Mouse (Mus musculus) cerebellum, adult 9-11 months (tissue): ENCODE data around the gene Frrs1.

ENCODE experiments used
- DNase-seq: peaks from one replicate; pipeline ENCODE4 v3.0.0; 2022

The Frrs1 gene

GRCm38 (mm10) chr3:116848936-116849335 is 10.3 kb upstream of the Frrs1 start:
- no peak for DNase-seq

DNA sequence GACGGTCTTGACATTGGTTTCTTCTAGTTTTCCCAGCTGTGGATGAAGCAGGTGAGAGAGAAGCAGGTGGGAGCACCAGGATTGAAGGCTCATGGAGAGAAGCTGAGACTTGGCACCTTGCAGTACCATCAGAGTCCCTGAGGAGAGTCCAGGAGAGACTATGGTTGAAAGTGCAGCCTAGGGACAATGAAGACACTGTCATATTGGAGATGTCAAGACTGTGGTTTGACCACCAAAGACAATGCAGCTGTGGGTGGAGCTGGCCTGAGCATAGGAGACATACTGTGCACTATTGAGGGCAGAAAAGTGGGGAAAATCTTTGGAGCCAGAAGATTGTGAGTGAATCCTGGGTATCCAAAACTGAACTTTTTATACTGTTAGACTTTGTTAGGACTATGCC is 8.9 kb upstream of the Frrs1 start:
- DNase-seq: no peak

DNA sequence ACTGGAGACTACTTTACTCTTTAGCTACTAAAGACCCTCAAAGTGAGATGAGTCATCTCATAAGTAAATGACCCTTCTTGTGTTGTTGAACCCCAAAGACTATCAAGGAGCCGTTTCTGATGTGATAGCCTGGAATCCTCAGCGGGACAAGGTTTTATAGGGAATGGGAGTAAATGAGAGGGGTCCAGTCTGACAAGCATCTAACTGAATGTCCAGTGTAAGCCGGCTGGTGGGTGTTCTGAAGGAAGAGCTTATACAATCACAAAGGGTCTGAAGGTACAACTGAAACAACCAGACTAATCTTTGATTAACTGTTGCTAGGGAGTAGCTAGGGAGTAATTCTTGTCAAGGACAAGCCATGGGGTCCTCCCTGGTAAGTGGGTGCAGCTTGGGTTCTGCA is 6.8 kb upstream of the Frrs1 start:
- no peak for DNase-seq

DNA sequence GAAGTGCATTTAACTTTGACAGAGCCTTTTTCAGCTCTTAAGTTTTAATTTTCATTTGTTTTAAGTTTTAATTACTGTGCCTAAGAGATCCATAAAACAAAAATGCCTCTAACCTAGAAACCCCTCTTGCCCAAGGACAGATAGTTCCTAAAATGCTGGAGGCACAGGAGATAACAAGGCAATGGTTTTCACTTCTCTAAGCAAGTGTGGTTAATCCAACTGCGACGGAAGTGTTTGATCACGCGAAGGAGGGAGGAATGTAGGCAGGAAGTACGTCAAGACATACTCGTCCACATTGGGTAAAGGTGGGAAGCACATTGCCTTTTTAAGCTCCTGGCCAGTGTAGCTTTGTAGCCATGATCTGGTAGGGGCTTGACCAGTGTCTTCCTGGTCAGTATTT is 1.7 kb upstream of the Frrs1 start:
- no peak for DNase-seq

DNA sequence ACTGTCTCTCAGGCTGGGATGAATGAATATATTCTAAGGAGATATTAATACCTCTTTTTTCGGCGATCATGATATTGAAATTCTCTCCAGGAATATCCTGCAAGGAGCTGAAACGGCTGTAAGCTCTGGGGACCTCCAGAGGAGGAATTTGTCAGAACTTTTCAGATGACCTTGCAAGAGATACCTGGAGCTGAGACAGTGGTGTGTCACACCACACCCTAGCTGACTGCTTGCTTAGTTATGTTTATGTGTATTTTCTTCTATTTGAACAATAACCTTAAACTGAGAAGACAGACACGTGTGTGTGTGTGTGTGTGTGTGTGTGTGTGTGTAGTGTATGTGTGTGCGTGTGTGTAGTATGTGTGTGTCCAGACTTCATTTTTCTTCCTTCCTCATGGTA is 488 bp downstream of the Frrs1 start:
- no peak for DNase-seq

DNA sequence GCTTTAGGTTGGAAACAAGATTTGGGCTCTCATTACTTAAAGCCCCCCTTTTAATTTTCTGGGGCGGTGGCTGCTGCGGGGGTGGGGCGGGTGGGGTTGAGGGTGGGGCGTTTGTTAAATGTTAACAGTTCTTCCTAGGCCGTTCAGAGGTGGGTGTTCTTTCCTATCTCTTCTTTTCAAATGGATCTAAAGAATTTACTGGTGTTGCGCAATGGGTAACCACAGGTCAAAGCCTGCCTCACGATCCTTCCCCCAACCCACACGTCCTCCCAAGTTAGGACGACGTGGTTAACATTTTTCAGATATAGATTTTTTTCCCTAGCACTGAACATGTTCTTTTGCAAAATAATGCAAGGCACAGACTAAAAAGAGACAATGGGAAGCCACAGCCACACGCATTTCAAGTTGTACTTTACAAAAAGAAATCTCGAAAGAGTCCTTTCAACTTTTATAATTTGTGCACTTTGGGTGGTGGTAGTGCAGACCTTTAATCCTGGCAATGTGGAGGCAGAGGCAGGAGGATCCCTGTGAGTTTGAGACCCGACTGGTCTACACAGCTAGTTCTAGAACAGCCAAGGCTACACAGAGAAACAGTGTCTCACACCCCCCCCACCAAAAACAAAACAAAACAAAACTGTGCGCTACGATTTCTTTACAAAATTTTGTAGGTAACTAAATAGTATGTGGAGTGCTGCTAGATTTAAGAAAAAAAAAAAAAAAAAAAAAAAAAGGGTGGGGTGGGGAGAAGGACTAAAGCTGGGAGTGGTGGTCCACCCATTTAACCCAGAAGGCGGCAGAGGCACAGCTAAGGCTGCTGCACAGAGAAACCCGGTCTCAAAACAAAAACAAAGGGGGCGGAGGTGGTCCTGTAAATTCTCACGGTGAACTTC is 1.3 kb downstream of the Frrs1 start:
- no peak for DNase-seq

GRCm38 (mm10) chr3:116861223-116861539 is 1.9 kb downstream of the Frrs1 start:
- no peak for DNase-seq

- DNase-seq: peak; percentile 11
Observed at GRCm38 (mm10) chr3:116861540-116862067, 2.3 kb downstream of the Frrs1 start.

DNA sequence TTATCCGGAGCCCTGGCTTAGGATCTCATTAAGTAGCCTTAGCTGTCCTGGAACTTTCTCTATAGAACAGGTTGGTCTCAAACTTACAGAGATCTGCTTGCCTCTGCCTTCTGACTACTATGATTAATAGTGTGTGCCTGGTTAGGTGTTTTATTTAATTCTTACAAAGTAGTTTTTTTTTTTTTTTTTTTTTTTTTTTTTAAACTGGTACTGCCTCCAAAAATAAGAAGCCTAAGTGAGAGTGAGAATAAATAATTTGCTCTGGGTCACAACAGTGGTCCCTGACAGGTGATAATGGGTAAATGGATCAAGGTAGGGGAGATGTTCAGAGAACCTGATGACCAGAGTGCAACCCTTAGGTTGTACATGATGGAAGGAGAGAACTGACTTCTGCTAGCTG is 3.4 kb downstream of the Frrs1 start:
- no peak for DNase-seq

- DNase-seq: no peak
Observed at GRCm38 (mm10) chr3:116864421-116864820, 5.2 kb downstream of the Frrs1 start.

DNA sequence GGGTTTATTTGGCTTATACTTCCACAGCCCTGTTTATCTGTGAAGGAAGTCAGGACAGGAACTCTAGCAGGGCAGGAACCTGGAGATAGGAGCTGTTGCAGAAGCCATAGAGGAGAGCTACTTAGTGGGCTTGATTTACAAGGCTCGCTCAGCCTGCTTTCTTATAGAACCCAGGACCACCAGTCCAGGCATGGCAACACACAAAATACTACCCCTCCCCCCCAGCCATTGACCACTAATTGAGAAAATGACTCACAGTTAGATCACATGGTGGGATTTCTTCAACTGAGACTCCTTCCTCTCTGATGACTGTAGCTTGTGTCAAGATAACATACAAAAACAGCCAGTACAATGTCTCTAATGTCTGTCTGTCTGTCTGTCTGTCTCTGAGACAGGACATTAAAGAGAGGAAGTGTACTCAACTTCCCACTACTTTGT is 6.0 kb downstream of the Frrs1 start:
- no peak for DNase-seq

DNA sequence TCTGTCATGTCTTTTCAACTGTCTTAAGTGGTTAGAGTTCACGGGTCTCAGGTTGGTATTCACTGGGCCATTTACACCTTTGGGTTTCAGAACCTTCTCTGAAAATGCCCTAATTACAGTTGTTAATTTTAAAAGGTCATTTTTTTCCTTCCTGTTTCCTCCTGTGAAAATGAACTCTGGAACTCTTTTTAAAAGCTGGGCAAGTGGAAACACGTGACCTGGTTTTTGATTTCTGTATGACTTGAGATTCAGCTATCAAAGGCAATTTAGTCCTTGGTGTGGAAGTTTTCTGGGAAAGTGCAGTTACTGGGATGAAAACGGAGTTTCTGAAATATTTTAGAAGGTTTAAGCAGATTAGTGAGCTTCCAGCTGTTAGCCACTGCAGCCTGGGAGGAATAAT is 11.1 kb downstream of the Frrs1 start:
- no peak for DNase-seq

GRCm38 (mm10) chr3:116882221-116882960 is 23.1 kb downstream of the Frrs1 start:
- no peak for DNase-seq

GRCm38 (mm10) chr3:116884941-116885340 is 25.7 kb downstream of the Frrs1 start:
- DNase-seq: no peak

DNA sequence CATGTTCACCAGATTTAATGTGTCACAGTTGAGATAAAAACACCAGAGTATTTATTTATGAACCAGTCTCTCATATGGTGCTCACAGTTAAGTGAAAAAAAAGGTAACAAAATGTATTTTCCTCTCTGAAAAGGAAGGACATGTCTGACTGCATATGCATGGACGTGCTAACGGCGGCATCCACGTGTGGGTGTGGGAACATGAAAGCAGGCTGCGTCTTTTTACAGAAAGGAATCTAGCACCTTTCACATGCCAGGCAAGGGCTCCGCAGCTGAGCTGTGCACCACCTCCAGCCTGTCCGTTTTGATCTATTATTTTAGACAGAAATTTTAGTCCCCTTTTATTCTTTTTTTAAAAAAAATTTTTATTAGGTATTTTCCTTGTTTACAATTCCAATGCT is 30.1 kb downstream of the Frrs1 start:
- no peak for DNase-seq

GRCm38 (mm10) chr3:116890576-116890975 is 31.3 kb downstream of the Frrs1 start:
- no peak for DNase-seq

DNA sequence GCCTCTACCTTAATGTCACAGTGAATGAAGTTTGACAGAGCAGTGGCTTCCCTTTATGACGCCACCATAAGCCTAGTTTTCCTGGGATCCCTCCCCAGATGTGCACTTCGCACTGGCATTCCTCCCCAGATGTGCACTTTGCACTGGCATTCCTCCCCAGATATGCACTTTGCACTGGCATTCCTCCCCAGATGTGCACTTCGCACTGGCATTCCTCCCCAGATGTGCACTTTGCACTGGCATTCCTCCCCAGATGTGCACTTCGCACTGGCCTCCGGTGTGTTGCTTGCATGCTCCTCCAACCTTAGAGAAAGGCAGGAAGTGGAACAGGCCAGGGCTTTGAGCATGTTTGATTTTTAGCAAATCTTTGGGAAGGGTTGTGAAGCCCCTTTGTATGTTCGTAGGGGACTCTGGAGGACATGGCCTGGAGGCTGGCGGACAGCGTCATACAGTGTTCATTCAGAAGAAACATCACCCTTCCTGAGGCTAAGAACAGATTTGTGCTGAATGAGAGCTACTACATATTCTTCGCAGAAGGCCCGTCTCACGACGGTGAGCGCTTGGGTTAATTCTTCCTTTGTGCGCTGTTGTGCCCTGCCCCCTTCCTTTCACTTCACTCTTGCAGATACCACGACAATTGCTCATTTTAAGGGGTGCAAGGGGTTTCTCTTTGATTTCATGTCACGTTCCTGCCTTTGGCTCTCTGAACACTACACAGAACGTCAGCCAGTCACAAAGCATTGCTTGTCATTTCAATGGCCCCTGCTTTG is 32.4 kb downstream of the Frrs1 start:
- DNase-seq: no peak

DNA sequence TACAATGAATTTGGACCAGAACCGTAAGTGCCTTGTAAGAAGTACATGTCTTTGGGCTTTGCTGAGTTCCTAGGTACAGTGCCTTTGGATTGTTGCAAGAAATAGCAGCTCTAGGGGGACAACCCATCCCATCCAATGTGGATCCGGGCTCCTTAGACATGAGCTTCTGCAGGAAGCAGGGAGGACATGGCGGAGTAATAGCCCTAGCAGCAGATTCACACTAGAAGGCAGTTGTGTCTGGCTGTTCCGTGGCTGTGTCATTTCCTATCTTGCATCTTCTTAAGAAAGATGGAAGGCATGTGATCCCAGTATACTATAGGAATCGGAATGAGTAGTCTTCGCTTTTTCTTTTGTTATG is 32.9 kb downstream of the Frrs1 start:
- no peak for DNase-seq

DNA sequence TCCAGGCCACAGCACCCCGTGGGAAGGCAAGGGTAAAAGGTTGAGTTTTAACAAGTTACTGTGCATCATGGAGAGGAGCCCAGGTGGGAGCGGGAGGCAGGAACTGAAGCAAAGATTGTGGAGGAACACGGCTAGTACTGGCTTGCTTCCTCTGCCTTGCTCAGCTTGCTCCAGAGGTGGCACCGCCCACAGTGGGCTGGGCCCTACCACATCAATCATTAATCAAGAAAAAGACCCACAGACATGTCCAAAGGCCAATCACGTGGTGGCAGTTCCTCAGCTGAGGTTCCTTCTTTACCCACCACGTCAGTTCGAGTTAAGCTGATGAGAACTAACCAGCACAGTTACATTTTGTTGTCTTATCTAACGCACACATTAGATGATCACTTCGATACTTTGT is 33.6 kb downstream of the Frrs1 start:
- no peak for DNase-seq

DNA sequence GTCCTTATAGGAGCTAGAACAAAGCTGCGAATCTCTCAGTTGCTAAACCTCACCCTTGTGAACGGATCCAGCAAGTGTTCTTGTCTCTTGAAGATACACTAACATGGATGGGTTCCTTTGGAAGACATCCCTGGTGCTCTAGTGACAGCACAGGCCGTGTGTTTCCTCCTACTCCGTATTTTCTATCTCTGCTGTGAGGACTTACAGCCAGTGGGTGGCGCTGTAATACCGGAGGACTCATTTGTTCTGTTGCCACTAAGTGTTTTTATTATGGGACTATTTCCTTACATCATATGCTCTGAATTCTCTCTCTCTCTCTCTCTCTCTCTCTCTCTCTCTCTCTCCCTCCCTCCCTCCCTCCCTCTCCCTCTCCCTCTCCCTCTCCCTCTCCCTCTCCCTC is 44.9 kb downstream of the Frrs1 start:
- DNase-seq: peak; percentile 15

GRCm38 (mm10) chr3:116905898-116906297 is 46.6 kb downstream of the Frrs1 start:
- DNase-seq: no peak

DNA sequence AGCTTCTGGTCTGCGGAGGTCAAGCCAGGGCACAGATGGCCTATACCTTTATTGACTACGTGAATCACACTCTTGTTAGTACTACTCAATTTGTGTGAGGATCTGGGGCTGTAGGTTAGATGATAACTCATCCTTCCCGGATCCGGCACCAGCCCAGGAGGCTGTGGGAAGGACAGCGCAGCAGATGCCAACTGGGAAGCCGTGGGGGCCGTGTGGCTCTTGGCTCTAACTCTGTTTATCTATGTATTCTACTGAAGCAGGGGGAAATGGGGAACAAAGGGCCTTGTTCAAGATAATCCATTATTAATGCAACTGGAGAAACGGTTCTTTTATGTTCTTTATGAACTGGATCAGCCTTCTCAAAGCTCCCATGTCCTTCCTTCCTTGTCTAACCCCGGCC is 47.3 kb downstream of the Frrs1 start:
- no peak for DNase-seq

- no peak for DNase-seq
Observed at GRCm38 (mm10) chr3:116914374-116914773, 55.1 kb downstream of the Frrs1 start.

DNA sequence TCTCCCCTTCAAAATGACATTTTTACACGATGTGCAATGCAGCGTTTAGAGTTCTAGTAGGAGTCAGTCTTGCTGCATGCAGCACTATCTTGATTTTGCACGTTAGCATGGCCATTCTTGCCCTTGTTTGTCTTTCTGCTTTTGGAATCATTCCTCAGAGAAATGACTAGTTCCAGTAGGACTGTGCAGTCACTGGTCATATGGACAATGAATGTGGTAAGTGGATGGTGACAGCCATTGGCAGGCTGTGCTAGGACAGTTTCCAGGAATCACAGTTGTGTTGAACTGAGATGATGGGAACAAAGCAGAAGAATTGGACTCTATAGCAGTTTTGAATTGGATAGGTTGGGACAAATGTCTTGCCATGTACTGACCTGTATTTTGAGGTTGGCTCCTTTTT is 55.7 kb downstream of the Frrs1 start:
- no peak for DNase-seq
